Mouse (Mus musculus): Measurements from ENCODE around the gene Ice1. TPM values are rescaled to one million over a fixed set of nuclear protein-coding genes. Genes with fewer than 3 reads are reported as not detected.

Ice1 gene
- polyA plus RNA-seq, 1 experiment from 2014 or later, result 40.2 TPM

- in situ Hi-C loops (cut with MboI; ENCODE audit: low pct_unique_long_range_greater_than_20kb), result loop anchor here (25.0 kb wide), 1 partner anchor 1306 kb away; the partner anchor contains the start of gene Irx1
- TF ChIP-seq CTCF (IDR thresholded peaks at IDR 0.05), result no peak
- POLR2A ChIA-PET, result no interaction called here
- H3K27me3 ChIP-seq, result no peaks in the 10 kb centered on the region
- ATAC-seq (no peak), DNase-seq (ENCODE audit: low read depth, low spot score) (no peak)
- CTCF ChIA-PET, result no interaction called here
Measured at GRCm38 (mm10) chr13:70656741-70657140, 19.3 kb upstream of the Ice1 start.

- DNase-seq (ENCODE audit: low read depth, low spot score), result no peak
- ChIA-PET CTCF (interaction anchor here (0.6 to 1.0 kb wide), 2 partner anchors 13 to 18 kb away, joined by 3 read pairs; no protein-coding TSS in a partner anchor), POLR2A (no interaction called here)
- no peaks in the 10 kb centered on the region for H3K27me3 ChIP-seq
- no peak for ATAC-seq
- in situ Hi-C loops (cut with MboI; ENCODE audit: low pct_unique_long_range_greater_than_20kb), result loop anchor here (25.0 kb wide), 1 partner anchor 1306 kb away; the partner anchor contains the start of gene Irx1
- no peak for TF ChIP-seq CTCF (IDR thresholded peaks at IDR 0.05)
Measured at GRCm38 (mm10) chr13:70656329-70656728, 18.9 kb upstream of the Ice1 start.

- TF ChIP-seq CTCF (IDR thresholded peaks at IDR 0.05), result no peak
- DNase-seq (ENCODE audit: low read depth, low spot score) (no peak), ATAC-seq (no peak)
- ChIA-PET CTCF (interaction anchor here (1.0 kb wide), 2 partner anchors 14 to 43 kb away, joined by 3 read pairs; no protein-coding TSS in a partner anchor), POLR2A (no interaction called here)
- H3K27me3 ChIP-seq, result no peaks in the 10 kb centered on the region
- in situ Hi-C loops (cut with MboI; ENCODE audit: low pct_unique_long_range_greater_than_20kb), result loop anchor here (25.0 kb wide), 1 partner anchor 1307 kb away; the partner anchor contains the start of gene Irx1
Measured at GRCm38 (mm10) chr13:70655570-70655969, 18.1 kb upstream of the Ice1 start.

- CTCF ChIA-PET, result interaction anchor here (0.9 to 1.8 kb wide), 9 partner anchors 8 to 190 kb away, joined by 3 to 7 read pairs (median 4); no protein-coding TSS in a partner anchor
- no peak for DNase-seq (ENCODE audit: low read depth, low spot score)
- peak; percentile 96 for ATAC-seq
Measured at GRCm38 (mm10) chr13:70654091-70654770, 16.8 kb upstream of the Ice1 start.

GRCm38 (mm10) chr13:70653457-70653856 is 16.0 kb upstream of the Ice1 start:
- TF ChIP-seq CTCF (IDR thresholded peaks at IDR 0.05), result no peak
- ATAC-seq, result no peak
- POLR2A ChIA-PET, result no interaction called here
- CTCF ChIA-PET, result interaction anchor here (1.4 to 1.8 kb wide), 3 partner anchors 23 to 114 kb away, joined by 4 to 6 read pairs (median 5); no protein-coding TSS in a partner anchor
- no peak for DNase-seq (ENCODE audit: low read depth, low spot score)
- H3K27me3 ChIP-seq, result no peaks in the 10 kb centered on the region
- in situ Hi-C loops (cut with MboI; ENCODE audit: low pct_unique_long_range_greater_than_20kb), result loop anchor here (25.0 kb wide), 1 partner anchor 1309 kb away; the partner anchor contains the start of gene Irx1

More at GRCm38 (mm10) chr13:70654091-70654770, 16.8 kb upstream of the Ice1 start:
- in situ Hi-C loops (cut with MboI; ENCODE audit: low pct_unique_long_range_greater_than_20kb), result loop anchor here (25.0 kb wide), 1 partner anchor 1308 kb away; the partner anchor contains the start of gene Irx1
- no peak for TF ChIP-seq CTCF (IDR thresholded peaks at IDR 0.05)
- POLR2A ChIA-PET, result interaction anchor here (1.3 kb wide), 1 partner anchor 36 kb away, joined by 3 read pairs; no protein-coding TSS in a partner anchor
- H3K27me3 ChIP-seq, result no peaks in the 10 kb centered on the region

GRCm38 (mm10) chr13:70650011-70650436 is 12.6 kb upstream of the Ice1 start:
- POLR2A ChIA-PET, result no interaction called here
- in situ Hi-C loops (cut with MboI; ENCODE audit: low pct_unique_long_range_greater_than_20kb), result loop anchor here (25.0 kb wide), 1 partner anchor 1312 kb away; the partner anchor contains the start of gene Irx1
- no peak for ATAC-seq
- CTCF ChIA-PET, result no interaction called here
- TF ChIP-seq CTCF (IDR thresholded peaks at IDR 0.05), result no peak
- DNase-seq (ENCODE audit: low read depth, low spot score), result no peak
- H3K27me3 ChIP-seq, result no peaks in the 10 kb centered on the region

- no peak for DNase-seq (ENCODE audit: low read depth, low spot score)
- in situ Hi-C loops (cut with MboI; ENCODE audit: low pct_unique_long_range_greater_than_20kb), result loop anchor here (25.0 kb wide), 1 partner anchor 1991 kb away; the partner anchor contains the start of gene Irx2
- H3K27me3 ChIP-seq, result no peaks in the 10 kb centered on the region
- ChIA-PET POLR2A (interaction anchor here (0.7 kb wide), 1 partner anchor 194 kb away, joined by 3 read pairs; no protein-coding TSS in a partner anchor), CTCF (interaction anchor here (1.0 to 5.5 kb wide), 6 partner anchors 8 to 192 kb away, joined by 3 to 67 read pairs (median 6); no protein-coding TSS in a partner anchor)
- TF ChIP-seq CTCF (IDR thresholded peaks at IDR 0.05), result no peak
- ATAC-seq, result no peak
Measured at GRCm38 (mm10) chr13:70645968-70646505, 8.6 kb upstream of the Ice1 start.

- ATAC-seq (no peak), DNase-seq (ENCODE audit: low read depth, low spot score) (no peak)
- ChIA-PET POLR2A (interaction anchor here (1.2 to 1.5 kb wide), 3 partner anchors 124 to 195 kb away, joined by 3 to 5 read pairs (median 4); no protein-coding TSS in a partner anchor), CTCF (interaction anchor here (0.7 to 5.5 kb wide), 39 partner anchors 9 to 364 kb away, joined by 3 to 67 read pairs (median 4); no protein-coding TSS in a partner anchor)
- in situ Hi-C loops (cut with MboI; ENCODE audit: low pct_unique_long_range_greater_than_20kb), result loop anchor here (5.0 to 25.0 kb wide), 4 partner anchors 123 to 1993 kb away; partner anchors contain the start of gene Irx2
- H3K27me3 ChIP-seq, result no peaks in the 10 kb centered on the region
- TF ChIP-seq CTCF (IDR thresholded peaks at IDR 0.05), result no peak
Measured at GRCm38 (mm10) chr13:70644083-70644462, 6.6 kb upstream of the Ice1 start.

- POLR2A ChIA-PET, result interaction anchor here (1.2 to 1.5 kb wide), 2 partner anchors 194 to 196 kb away, joined by 3 to 5 read pairs; no protein-coding TSS in a partner anchor
- DNase-seq (ENCODE audit: low read depth, low spot score) (no peak), ATAC-seq (no peak)
- TF ChIP-seq CTCF (IDR thresholded peaks at IDR 0.05), result peak; percentile 60
- CTCF ChIA-PET, result interaction anchor here (0.7 to 5.5 kb wide), 41 partner anchors 9 to 364 kb away, joined by 3 to 67 read pairs (median 4); no protein-coding TSS in a partner anchor
- in situ Hi-C loops (cut with MboI; ENCODE audit: low pct_unique_long_range_greater_than_20kb), result loop anchor here (5.0 to 25.0 kb wide), 4 partner anchors 124 to 1994 kb away; partner anchors contain the start of gene Irx2
- no peaks in the 10 kb centered on the region for H3K27me3 ChIP-seq
Measured at GRCm38 (mm10) chr13:70643408-70644082, 6.1 kb upstream of the Ice1 start.

Data from Patski (cell line).